Mouse (Mus musculus) kidney, postnatal 0 days (tissue): ENCODE measurements at regions not wholly inside any gene's neighbourhood (a gene's known extent, or its start where the extent isn't known, plus 50 kb on each side); places are given as distances from the start of the nearest gene placed in this dataset.

Experiments
- ATAC-seq: fragments of 200-750 bp; cut with Nextera tagmentation; replicated peaks from 2 replicates; pipeline ENCODE4 v1.8.0; 2017; ENCODE audit warnings: low read depth, moderate number of reproducible peaks, moderate TSS enrichment, moderate library complexity; ENCODE audit not compliant: low FRiP score
- DNase-seq: peaks from one replicate; pipeline ENCODE4 v3.0.0-alpha.2; 2016; ENCODE audit warnings: low spot score
- H3K27ac ChIP-seq: fragments of 300-500 bp; sonication (generic); 2 replicates; pipeline ENCODE4 v1.5.1; 2014; ENCODE audit warnings: mild to moderate bottlenecking
- H3K27me3 ChIP-seq: fragments of 300-500 bp; sonication (generic); 2 replicates; pipeline ENCODE4 v1.6.1; 2014; ENCODE audit warnings: low read length, mixed read lengths; ENCODE audit not compliant: insufficient read depth
- H3K36me3 ChIP-seq: fragments of 300-500 bp; sonication (generic); 2 replicates; pipeline ENCODE4 v1.6.1; 2014; ENCODE audit warnings: low read length, mixed read lengths; ENCODE audit not compliant: insufficient read depth
- H3K4me1 ChIP-seq: fragments of 300-500 bp; sonication (generic); replicated peaks from 2 replicates; pipeline ENCODE4 v1.6.1; 2014; ENCODE audit warnings: antibody characterized with exemption, low read length, mixed read lengths; ENCODE audit not compliant: insufficient read depth
- H3K4me2 ChIP-seq: fragments of 300-500 bp; sonication (generic); 2 replicates; pipeline ENCODE4 v1.6.1; 2014; ENCODE audit warnings: mild to moderate bottlenecking, low read length, moderate library complexity, mixed read lengths
- H3K4me3 ChIP-seq: fragments of 300-500 bp; sonication (generic); replicated peaks from 2 replicates; pipeline ENCODE4 v1.5.1; 2014; ENCODE audit warnings: low read depth, low read length
- H3K9ac ChIP-seq: fragments of 300-500 bp; sonication (generic); 2 replicates; pipeline ENCODE4 v1.6.1; 2014; ENCODE audit warnings: low read depth, low read length
- H3K9me3 ChIP-seq: fragments of 300-500 bp; sonication (generic); replicated peaks from 2 replicates; pipeline ENCODE4 v1.6.1; 2016; ENCODE audit warnings: low read length, inconsistent platforms, mixed read lengths
- CTCF ChIP-seq: IDR thresholded peaks from 2 replicates; pipeline ENCODE4 v1.5.1; 2016; ENCODE audit warnings: antibody characterized with exemption, low read depth, mild to moderate bottlenecking, moderate library complexity
- WGBS: fragments of 180-500 bp; shearing (Covaris S2); extraction: QIAGEN DNeasy Blood & Tissue Kit; methylation state at CpG from one replicate; pipeline ENCODE4 v1.1.7; 2014; 5-methylcytosine and 5-hydroxymethylcytosine counted together

DNA sequence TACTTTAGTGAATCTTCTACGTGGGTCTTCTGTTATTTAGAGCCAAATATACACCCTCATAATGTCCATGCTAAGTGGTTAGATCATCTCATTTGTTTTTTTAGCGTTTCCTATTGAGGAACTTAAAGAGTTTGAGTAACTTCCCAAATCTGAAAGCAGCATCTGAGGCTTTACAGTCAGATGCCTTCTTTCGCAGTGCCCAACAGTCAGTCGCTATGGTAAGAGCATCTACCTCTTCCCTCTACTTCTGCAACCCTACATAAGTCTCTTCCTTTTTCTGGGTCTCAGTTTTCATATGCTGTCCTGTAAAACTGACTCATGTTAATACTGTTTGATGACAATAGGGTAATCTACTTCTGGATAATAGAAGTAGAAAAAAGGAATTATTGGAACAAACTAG is 146.8 kb downstream of the Ktn1 start:
- Histone ChIP-seq H3K4me3 (no peak overlapping the region), H3K4me1 (no peaks in the 10 kb centered on the region), H3K4me2 (no peak overlapping the region), H3K27ac (no peak overlapping the region), H3K27me3 (no peaks in the 10 kb centered on the region), H3K36me3 (no peaks in the 10 kb centered on the region), H3K9me3 (no peaks in the 10 kb centered on the region), H3K9ac (no peak overlapping the region)
- no peak for TF ChIP-seq CTCF
- no peak for DNase-seq
- ATAC-seq: no peak
- 87% methylated on average over 4 of the region's 4 CpGs for WGBS

DNA sequence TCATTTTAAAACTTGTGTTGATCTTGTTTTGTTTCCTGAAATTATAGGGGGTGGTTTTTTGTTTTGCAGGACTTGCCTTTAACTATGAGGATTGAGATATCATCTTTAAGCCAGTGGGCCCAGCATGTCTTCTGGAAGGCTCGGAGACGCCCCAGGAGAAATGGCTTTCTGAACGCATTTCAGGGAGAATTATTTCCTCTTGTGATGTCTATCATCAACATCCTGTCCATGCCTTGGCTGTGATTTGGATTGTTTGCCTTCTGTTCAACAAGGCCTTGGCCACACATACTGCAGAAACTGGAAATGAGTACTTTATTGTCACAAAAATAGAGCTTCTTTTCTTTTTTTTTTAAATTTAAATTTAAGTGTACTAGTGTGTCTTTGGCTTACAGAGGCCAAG is 150.0 kb downstream of the Ktn1 start:
- ATAC-seq (no peak), DNase-seq (no peak)
- H3K4me1 ChIP-seq: no peaks in the 10 kb centered on the region
- no peak overlapping the region for H3K4me2 ChIP-seq
- no peak overlapping the region for H3K4me3 ChIP-seq
- no peak overlapping the region for H3K9ac ChIP-seq
- TF ChIP-seq CTCF: no peak
- H3K27me3 ChIP-seq: no peaks in the 10 kb centered on the region
- H3K27ac ChIP-seq: no peak overlapping the region
- H3K9me3 ChIP-seq: no peaks in the 10 kb centered on the region
- H3K36me3 ChIP-seq: no peaks in the 10 kb centered on the region
- WGBS: 49% methylated on average over 3 of the region's 3 CpGs

DNA sequence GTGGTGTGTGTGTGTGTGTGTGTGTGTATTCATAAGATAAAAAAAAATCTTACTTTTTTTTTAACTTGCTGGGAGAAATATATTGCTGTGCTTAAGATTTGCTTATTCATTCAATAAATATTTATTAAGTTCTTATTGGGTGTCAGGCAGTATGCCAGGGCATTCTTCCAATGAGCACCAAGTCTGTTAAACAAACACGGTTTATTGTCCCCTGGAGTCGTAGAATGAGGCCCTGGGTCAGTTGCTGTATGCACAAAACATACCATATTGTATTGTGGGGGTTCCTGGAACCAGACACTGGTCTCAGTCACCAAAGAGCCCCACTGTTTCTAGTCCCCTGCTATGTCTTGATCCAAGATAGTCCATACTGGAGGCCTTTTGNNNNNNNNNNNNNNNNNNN is 151.3 kb downstream of the Ktn1 start:
- Histone ChIP-seq H3K4me3 (no peak overlapping the region), H3K9ac (no peak overlapping the region), H3K9me3 (no peaks in the 10 kb centered on the region), H3K27me3 (no peaks in the 10 kb centered on the region), H3K36me3 (no peaks in the 10 kb centered on the region), H3K4me1 (no peaks in the 10 kb centered on the region), H3K27ac (no peak overlapping the region), H3K4me2 (no peak overlapping the region)
- DNase-seq (no peak), ATAC-seq (no peak)
- TF ChIP-seq CTCF: no peak
- 51% methylated on average over 2 of the region's 2 CpGs for WGBS

DNA sequence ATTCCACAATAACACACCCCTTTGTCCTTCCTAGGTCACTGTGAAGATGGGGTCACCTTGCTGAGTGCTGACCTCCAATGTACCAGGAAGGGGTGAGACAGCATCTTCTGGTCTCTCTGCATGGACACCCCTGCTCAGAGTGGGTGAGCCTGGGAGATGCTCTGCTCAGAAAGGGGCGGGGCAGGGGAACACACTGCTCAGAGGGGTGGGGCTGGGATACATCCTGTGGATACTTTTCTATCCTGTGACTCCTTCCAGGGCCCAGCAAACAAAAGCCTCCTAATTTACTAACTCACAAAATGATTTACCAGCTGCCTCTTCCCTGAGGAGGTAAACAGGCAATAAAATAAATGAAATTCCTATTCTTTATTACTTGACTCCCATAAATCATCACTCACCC is 157.0 kb downstream of the Ktn1 start:
- peak; percentile 54; the same call in 1 of the 2 replicates for ATAC-seq
- peak; percentile 61 for DNase-seq
- WGBS: 61% methylated on average over 1 of the region's 1 CpGs
- no peak overlapping the region for H3K9ac ChIP-seq
- H3K27ac ChIP-seq: no peak overlapping the region
- no peak for TF ChIP-seq CTCF
- H3K4me1 ChIP-seq: 0 out of 2 replicates have a peak, but pooled peaks cover 3% of the 10 kb centered on the region
- H3K27me3 ChIP-seq: no peaks in the 10 kb centered on the region
- no peaks in the 10 kb centered on the region for H3K36me3 ChIP-seq
- H3K9me3 ChIP-seq: no peaks in the 10 kb centered on the region
- no peak overlapping the region for H3K4me2 ChIP-seq
- H3K4me3 ChIP-seq: no peak overlapping the region

DNA sequence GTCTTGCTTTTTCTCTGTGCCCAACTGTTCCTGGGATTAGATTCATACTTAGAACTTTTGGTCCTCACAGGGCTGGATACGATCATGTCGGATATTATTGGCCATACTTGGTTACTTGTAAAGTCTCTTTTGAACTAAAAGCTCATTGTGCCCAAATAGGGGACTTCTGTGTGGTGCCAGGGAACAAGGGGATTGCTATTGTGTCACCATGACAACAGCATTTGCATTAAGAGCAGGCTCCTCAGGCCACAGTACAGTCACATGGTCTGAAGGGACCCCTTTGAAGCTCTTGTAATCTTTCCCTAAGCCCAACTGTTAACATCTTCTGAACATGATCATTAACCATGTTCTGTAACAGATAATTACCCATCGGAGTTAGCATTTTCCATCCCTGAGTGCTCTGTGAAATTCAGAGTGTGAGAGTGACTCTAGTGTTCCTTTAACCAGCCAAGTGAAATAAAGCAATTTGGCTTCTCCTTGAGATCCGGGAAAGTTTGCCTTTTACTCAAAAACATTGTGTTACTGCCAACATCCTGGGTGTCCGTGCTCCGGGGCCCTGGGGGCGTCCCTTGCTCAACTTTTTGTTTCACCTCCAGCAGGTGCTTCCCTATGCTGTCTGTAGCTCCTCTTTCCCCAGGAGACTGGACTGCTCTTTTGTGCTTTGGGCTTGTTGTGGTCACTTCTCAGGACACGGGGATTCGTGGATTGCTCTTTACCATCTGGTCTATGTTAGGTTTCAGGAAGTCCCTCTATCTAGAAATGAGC is 157.7 kb downstream of the Ktn1 start:
- Histone ChIP-seq H3K9me3 (no peaks in the 10 kb centered on the region), H3K27me3 (no peaks in the 10 kb centered on the region), H3K27ac (no peak overlapping the region), H3K4me2 (no peak overlapping the region), H3K4me3 (no peak overlapping the region), H3K4me1 (0 out of 2 replicates have a peak, but pooled peaks cover 3% of the 10 kb centered on the region), H3K9ac (no peak overlapping the region), H3K36me3 (no peaks in the 10 kb centered on the region)
- whole genome bisulfite sequencing: 37% methylated on average over 9 of the region's 9 CpGs
- TF ChIP-seq CTCF: no peak
- ATAC-seq: peak; percentile 40; the same call in 1 of the 2 replicates
- DNase-seq: no peak

DNA sequence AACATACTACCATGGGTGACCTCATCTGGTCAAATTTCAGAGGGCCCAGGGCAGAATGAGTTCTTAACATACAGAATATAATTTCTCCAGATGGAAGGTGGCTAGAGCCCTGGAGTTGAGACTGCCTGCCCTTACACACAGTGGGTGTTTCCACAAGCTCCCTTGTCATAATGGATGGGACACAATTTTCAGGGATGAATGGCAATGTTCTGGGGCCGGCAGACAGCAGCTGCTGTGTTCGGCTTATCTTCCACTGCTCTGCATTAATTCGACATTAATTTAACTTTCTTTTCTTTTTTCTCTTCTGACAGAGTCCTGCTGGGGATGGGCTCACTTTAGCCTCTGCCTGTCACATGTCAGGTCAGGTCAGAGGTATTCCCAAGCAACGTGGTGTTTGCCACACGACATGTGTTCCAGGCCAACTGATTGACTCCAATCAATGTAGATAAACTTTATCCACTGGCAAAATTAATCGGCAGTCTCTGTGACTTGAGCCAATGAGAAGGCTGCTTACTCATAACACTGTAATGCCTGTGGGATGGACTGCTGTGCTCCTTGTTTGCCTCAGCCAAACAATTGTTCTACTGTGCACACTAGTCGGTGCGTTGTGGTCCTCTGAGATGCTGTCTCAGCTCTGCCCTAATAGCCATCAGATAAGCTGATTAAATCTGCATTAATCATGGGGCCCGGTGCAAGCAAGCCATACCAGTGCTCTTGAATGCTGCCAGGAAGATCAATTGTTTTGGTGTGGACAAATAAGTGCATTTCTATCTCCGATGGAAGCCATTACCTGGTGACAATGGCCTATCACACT is 160.1 kb downstream of the Ktn1 start:
- no peak overlapping the region for H3K4me2 ChIP-seq
- H3K9me3 ChIP-seq: no peaks in the 10 kb centered on the region
- no peaks in the 10 kb centered on the region for H3K36me3 ChIP-seq
- no peak overlapping the region for H3K4me3 ChIP-seq
- no peak overlapping the region for H3K27ac ChIP-seq
- no peak for ATAC-seq
- no peak for DNase-seq
- no peak overlapping the region for H3K9ac ChIP-seq
- H3K27me3 ChIP-seq: no peaks in the 10 kb centered on the region
- 70% methylated on average over 10 of the region's 10 CpGs for WGBS
- 0 out of 2 replicates have a peak, but pooled peaks cover 3% of the 10 kb centered on the region for H3K4me1 ChIP-seq
- no peak for TF ChIP-seq CTCF
